Comparison of ENCODE assay signal across 30 mouse cellular contexts in the genomic region with DNA sequence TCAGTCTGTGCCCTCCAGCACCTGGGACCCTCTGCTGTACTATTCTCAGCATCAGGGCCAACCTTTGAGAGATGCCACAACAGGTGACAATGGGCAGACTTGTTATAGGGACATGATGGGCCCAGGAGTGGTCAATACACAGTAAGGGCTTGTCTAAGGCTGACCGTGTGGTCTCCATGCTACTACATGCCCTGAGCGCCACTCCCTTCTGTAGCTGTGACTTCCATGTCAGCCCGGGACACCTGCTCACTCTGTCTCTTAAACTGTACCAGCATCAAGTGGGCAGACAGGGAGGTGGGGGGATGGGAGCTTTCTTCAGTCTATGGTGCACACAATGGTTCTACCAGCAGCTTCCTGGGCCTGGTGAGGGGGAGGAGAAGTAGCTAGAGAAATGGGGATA. TPM values are rescaled to one million over a fixed set of nuclear protein-coding genes. Genes with fewer than 3 reads are reported as not detected.
A peak's percentile ranks its signal among the peaks of the same experiment; 100 is the strongest.
DNase-seq lines count a peak whose midpoint lies in the region; ATAC-seq and TF ChIP-seq lines count a peak whose summit lies in the region.
"Had no signal": no experiment of that assay in that cellular context is flagged by ENCODE, and none has a peak within 500 bp of the region (broad histone marks: within the 10 kb centered on the region; RNA-seq: fewer than 3 reads in every experiment).

No protein-coding gene starts in this region.

- no peak overlapping the region for H3K9ac ChIP-seq in embryonic facial prominence, embryonic 12.5 days
- no peak overlapping the region for H3K9ac ChIP-seq in kidney, embryonic 15.5 days
- H3K9ac ChIP-seq in midbrain, embryonic 11.5 days (ENCODE audit: low read length), result no peak overlapping the region
- no peak overlapping the region for H3K9ac ChIP-seq in midbrain, postnatal 0 days (replicated peaks; ENCODE audit: low read length, poor library complexity, severe bottlenecking)
- H3K9ac ChIP-seq in limb, embryonic 12.5 days (replicated peaks), result no peak overlapping the region
- H3K9ac ChIP-seq: forebrain, postnatal 0 days; heart, embryonic 12.5 days; heart, embryonic 15.5 days had no signal

- H3K27ac ChIP-seq in embryonic facial prominence, embryonic 12.5 days, result no peak overlapping the region
- no peak overlapping the region for H3K27ac ChIP-seq in embryonic facial prominence, embryonic 10.5 days (replicated peaks)
- peak overlapping the region; percentile 46; the same call in 1 of the 2 replicates for H3K27ac ChIP-seq in kidney, embryonic 15.5 days
- H3K27ac ChIP-seq in midbrain, embryonic 11.5 days (ENCODE audit: low read depth, low read length), result no peak overlapping the region
- no peak overlapping the region for H3K27ac ChIP-seq in midbrain, postnatal 0 days (ENCODE audit: low read depth, low read length)
- H3K27ac ChIP-seq in limb, embryonic 12.5 days, result no peak overlapping the region
- H3K27ac ChIP-seq: heart, embryonic 15.5 days; hindbrain, embryonic 13.5 days had no signal

- no peak overlapping the region for H3K4me3 ChIP-seq in embryonic facial prominence, embryonic 12.5 days
- H3K4me3 ChIP-seq in embryonic facial prominence, embryonic 10.5 days, result no peak overlapping the region
- H3K4me3 ChIP-seq in kidney, embryonic 15.5 days (replicated peaks), result no peak overlapping the region
- no peak overlapping the region for H3K4me3 ChIP-seq in midbrain, embryonic 11.5 days (ENCODE audit: low read depth, low read length)
- H3K4me3 ChIP-seq in midbrain, postnatal 0 days (ENCODE audit: low read depth, low read length), result no peak overlapping the region
- H3K4me3 ChIP-seq in limb, embryonic 12.5 days (replicated peaks), result no peak overlapping the region
- H3K4me3 ChIP-seq: heart, embryonic 12.5 days; heart, embryonic 15.5 days; hindbrain, embryonic 10.5 days; hindbrain, embryonic 13.5 days had no signal

- peaks cover 8% of the 10 kb centered on the region for H3K4me1 ChIP-seq in embryonic facial prominence, embryonic 12.5 days
- H3K4me1 ChIP-seq in embryonic facial prominence, embryonic 10.5 days, result peaks cover 21% of the 10 kb centered on the region
- peaks cover 22% of the 10 kb centered on the region for H3K4me1 ChIP-seq in kidney, embryonic 15.5 days
- peaks cover 2% of the 10 kb centered on the region; the same call in 1 of the 2 replicates for H3K4me1 ChIP-seq in midbrain, embryonic 11.5 days (ENCODE audit: control insufficient read depth, insufficient read depth, low read length)
- H3K4me1 ChIP-seq in midbrain, postnatal 0 days (ENCODE audit: insufficient read depth, low read length), result no peaks in the 10 kb centered on the region
- H3K4me1 ChIP-seq in limb, embryonic 12.5 days (replicated peaks), result peaks cover 12% of the 10 kb centered on the region

- no peaks in the 10 kb centered on the region for H3K9me3 ChIP-seq in embryonic facial prominence, embryonic 12.5 days
- no peaks in the 10 kb centered on the region for H3K9me3 ChIP-seq in embryonic facial prominence, embryonic 10.5 days
- no peaks in the 10 kb centered on the region for H3K9me3 ChIP-seq in kidney, embryonic 15.5 days (replicated peaks)
- H3K9me3 ChIP-seq in midbrain, embryonic 11.5 days (ENCODE audit: control insufficient read depth, low read length), result no peaks in the 10 kb centered on the region
- H3K9me3 ChIP-seq in midbrain, postnatal 0 days (ENCODE audit: low read length), result no peaks in the 10 kb centered on the region
- H3K9me3 ChIP-seq in limb, embryonic 12.5 days, result no peaks in the 10 kb centered on the region
- H3K9me3 ChIP-seq: heart, embryonic 12.5 days; heart, embryonic 15.5 days; hindbrain, embryonic 10.5 days; hindbrain, embryonic 13.5 days had no signal

- ATAC-seq in embryonic facial prominence, embryonic 12.5 days (ENCODE audit: insufficient number of reproducible peaks, insufficient read depth, low FRiP score, low TSS enrichment), result peak; percentile 58; the same call in 1 of the 2 replicates
- ATAC-seq in kidney, embryonic 15.5 days (replicated peaks; ENCODE audit: low FRiP score), result no peak
- no peak for ATAC-seq in midbrain, embryonic 11.5 days (ENCODE audit: low FRiP score)
- ATAC-seq in midbrain, postnatal 0 days (ENCODE audit: low FRiP score), result no peak
- ATAC-seq in limb, embryonic 12.5 days (ENCODE audit: insufficient number of reproducible peaks, insufficient read depth, low FRiP score, low TSS enrichment, low read depth), result peak; percentile 41
- ATAC-seq: forebrain, embryonic 14.5 days; forebrain, postnatal 0 days; hindbrain, embryonic 16.5 days had no signal

- H3K36me3 ChIP-seq in embryonic facial prominence, embryonic 12.5 days, result no peaks in the 10 kb centered on the region
- no peaks in the 10 kb centered on the region for H3K36me3 ChIP-seq in embryonic facial prominence, embryonic 10.5 days (replicated peaks)
- H3K36me3 ChIP-seq in kidney, embryonic 15.5 days, result no peaks in the 10 kb centered on the region
- no peaks in the 10 kb centered on the region for H3K36me3 ChIP-seq in midbrain, embryonic 11.5 days (ENCODE audit: control insufficient read depth, insufficient read depth, low read length)
- H3K36me3 ChIP-seq in midbrain, postnatal 0 days (ENCODE audit: insufficient read depth, low read length), result no peaks in the 10 kb centered on the region
- H3K36me3 ChIP-seq in limb, embryonic 12.5 days, result no peaks in the 10 kb centered on the region
- H3K36me3 ChIP-seq: heart, embryonic 12.5 days; heart, embryonic 15.5 days; hindbrain, embryonic 10.5 days; hindbrain, embryonic 13.5 days had no signal

- no peak for TF ChIP-seq CTCF in midbrain, postnatal 0 days (IDR thresholded peaks at IDR 0.05)

- no peak overlapping the region for H3K4me2 ChIP-seq in embryonic facial prominence, embryonic 12.5 days (replicated peaks)
- no peak overlapping the region for H3K4me2 ChIP-seq in kidney, embryonic 15.5 days
- no peak overlapping the region for H3K4me2 ChIP-seq in midbrain, embryonic 11.5 days
- no peak overlapping the region for H3K4me2 ChIP-seq in midbrain, postnatal 0 days (ENCODE audit: low read depth, low read length, poor library complexity, severe bottlenecking)
- no peak overlapping the region for H3K4me2 ChIP-seq in limb, embryonic 12.5 days
- H3K4me2 ChIP-seq: heart, embryonic 12.5 days; heart, embryonic 15.5 days; hindbrain, embryonic 13.5 days had no signal

- H3K27me3 ChIP-seq in embryonic facial prominence, embryonic 12.5 days, result no peaks in the 10 kb centered on the region
- no peaks in the 10 kb centered on the region; the same call in 1 of the 2 replicates for H3K27me3 ChIP-seq in embryonic facial prominence, embryonic 10.5 days (replicated peaks; ENCODE audit: low read depth, poor library complexity, severe bottlenecking)
- H3K27me3 ChIP-seq in kidney, embryonic 15.5 days, result no peaks in the 10 kb centered on the region
- no peaks in the 10 kb centered on the region for H3K27me3 ChIP-seq in midbrain, embryonic 11.5 days (ENCODE audit: control insufficient read depth, insufficient read depth, low read length)
- H3K27me3 ChIP-seq in midbrain, postnatal 0 days (ENCODE audit: insufficient read depth, low read length), result no peaks in the 10 kb centered on the region
- 0 out of 2 replicates have a peak, but pooled peaks cover 4% of the 10 kb centered on the region for H3K27me3 ChIP-seq in limb, embryonic 12.5 days
- H3K27me3 ChIP-seq: heart, embryonic 12.5 days; heart, embryonic 15.5 days; hindbrain, embryonic 13.5 days had no signal

- DNase-seq in embryonic facial prominence, embryonic 10.5 days (ENCODE audit: low spot score), result no peak
- DNase-seq in kidney, postnatal 36 days, result no peak
- peak; percentile 64 for DNase-seq in midbrain, embryonic 11.5 days (ENCODE audit: low spot score, missing footprints)
- DNase-seq in midbrain, postnatal 0 days (ENCODE audit: low spot score), result no peak
- no peak for DNase-seq in frontal cortex, postnatal 10 days (ENCODE audit: low spot score in 2 of 2)
- DNase-seq: cerebellum, adult 18-20 months; cerebellum, adult 9-10 months; cerebellum, postnatal 14 days; forebrain, postnatal 0 days; gastrocnemius, postnatal 25 days; heart, adult 18-20 months; heart, postnatal 10 days; heart, postnatal 36 days had no signal

- WGBS in embryonic facial prominence, embryonic 12.5 days, result 91% methylated on average over 3 of the region's 3 CpGs
- WGBS in embryonic facial prominence, embryonic 10.5 days, result 88% methylated on average over 3 of the region's 3 CpGs
- 85% methylated on average over 3 of the region's 3 CpGs for WGBS in kidney, embryonic 15.5 days
- WGBS in midbrain, embryonic 11.5 days, result 94% methylated on average over 3 of the region's 3 CpGs
- WGBS in midbrain, postnatal 0 days, result 92% methylated on average over 3 of the region's 3 CpGs
- 78% methylated on average over 3 of the region's 3 CpGs for WGBS in limb, embryonic 12.5 days

RNA-seq across cellular contexts. Expression of gene Ephx1, which starts 19.5 kb away (rescaled TPM):
- 1.5 and 2.6 TPM in 2 replicates for polyA plus RNA-seq in embryonic facial prominence, embryonic 12.5 days (2016; fragmentation: Nextera tagmentation; extraction: Ambion mirVana)
- 0.41 and 0.46 TPM in 2 replicates for polyA plus RNA-seq in embryonic facial prominence, embryonic 10.5 days (2016; fragmentation: Nextera tagmentation; extraction: Ambion mirVana)
- 5.7 and 5.8 TPM in 2 replicates for polyA plus RNA-seq in kidney, embryonic 15.5 days (2015; fragmentation: Nextera tagmentation; extraction: Ambion mirVana)
- 0.87 and 1.6 TPM in 2 replicates for polyA plus RNA-seq in midbrain, embryonic 11.5 days (2014; fragmentation: Nextera tagmentation; extraction: Ambion mirVana)
- total RNA-seq in midbrain, postnatal 0 days (2014; rRNA removed), result 11.8 and 13.8 TPM in 2 replicates
- polyA plus RNA-seq in midbrain, postnatal 0 days (2015; fragmentation: Nextera tagmentation; extraction: Ambion mirVana), result 9.7 and 10.6 TPM in 2 replicates
- polyA plus RNA-seq in limb, embryonic 12.5 days (2016; fragmentation: Nextera tagmentation; extraction: Ambion mirVana), result 1.6 and 1.8 TPM in 2 replicates

RNA-seq across cellular contexts. Expression of gene 9130409I23Rik, which starts 49.8 kb away (rescaled TPM):
- polyA plus RNA-seq in embryonic facial prominence, embryonic 12.5 days (2016; fragmentation: Nextera tagmentation; extraction: Ambion mirVana), result not detected in 2 replicates
- polyA plus RNA-seq in embryonic facial prominence, embryonic 10.5 days (2016; fragmentation: Nextera tagmentation; extraction: Ambion mirVana), result not detected in 2 replicates
- not detected in 2 replicates for polyA plus RNA-seq in kidney, embryonic 15.5 days (2015; fragmentation: Nextera tagmentation; extraction: Ambion mirVana)
- 0.08 TPM in 1 of 2 replicates, not detected in the other for polyA plus RNA-seq in midbrain, embryonic 11.5 days (2014; fragmentation: Nextera tagmentation; extraction: Ambion mirVana)
- total RNA-seq in midbrain, postnatal 0 days (2014; rRNA removed), result not detected in 2 replicates
- not detected in 2 replicates for polyA plus RNA-seq in midbrain, postnatal 0 days (2015; fragmentation: Nextera tagmentation; extraction: Ambion mirVana)
- not detected in 2 replicates for polyA plus RNA-seq in limb, embryonic 12.5 days (2016; fragmentation: Nextera tagmentation; extraction: Ambion mirVana)
- total RNA-seq: adrenal gland, adult 18-20 months; adrenal gland, postnatal 36 days; common myeloid progenitor, adult 5-6 weeks; ES-E14; forebrain, postnatal 0 days; gastrocnemius, adult 8-10 months; gastrocnemius, postnatal 25 days; heart, adult 18-20 months; heart, postnatal 10 days; heart, postnatal 36 days had no signal
- polyA plus RNA-seq: embryonic facial prominence, embryonic 14.5 days; forebrain, embryonic 14.5 days; forebrain, postnatal 0 days; frontal cortex, adult 2 months; gonadal fat pad, adult 2 months; heart, embryonic 12.5 days; heart, embryonic 15.5 days; hindbrain, embryonic 10.5 days; hindbrain, embryonic 16.5 days had no signal

RNA-seq across cellular contexts. Expression of gene Tmem63a, which starts 59.1 kb away (rescaled TPM):
- 8.8 and 8.9 TPM in 2 replicates for polyA plus RNA-seq in embryonic facial prominence, embryonic 12.5 days (2016; fragmentation: Nextera tagmentation; extraction: Ambion mirVana)
- 2.4 and 4.3 TPM in 2 replicates for polyA plus RNA-seq in embryonic facial prominence, embryonic 10.5 days (2016; fragmentation: Nextera tagmentation; extraction: Ambion mirVana)
- polyA plus RNA-seq in kidney, embryonic 15.5 days (2015; fragmentation: Nextera tagmentation; extraction: Ambion mirVana), result 10.2 and 12.5 TPM in 2 replicates
- 2.4 and 2.5 TPM in 2 replicates for polyA plus RNA-seq in midbrain, embryonic 11.5 days (2014; fragmentation: Nextera tagmentation; extraction: Ambion mirVana)
- 4.8 and 6.4 TPM in 2 replicates for total RNA-seq in midbrain, postnatal 0 days (2014; rRNA removed)
- polyA plus RNA-seq in midbrain, postnatal 0 days (2015; fragmentation: Nextera tagmentation; extraction: Ambion mirVana), result 1.3 and 1.7 TPM in 2 replicates
- polyA plus RNA-seq in limb, embryonic 12.5 days (2016; fragmentation: Nextera tagmentation; extraction: Ambion mirVana), result 12.1 and 13.4 TPM in 2 replicates

Comparison
In these comparisons a context has a peak if more than half of its experiments do, and no peak if none do; other contexts are left out.
1. ATAC-seq: peak in embryonic facial prominence, embryonic 12.5 days (single experiment) and limb, embryonic 12.5 days (single experiment); none in kidney, embryonic 15.5 days (single experiment), midbrain, embryonic 11.5 days (single experiment) and midbrain, postnatal 0 days (single experiment).